In the genomic region with DNA sequence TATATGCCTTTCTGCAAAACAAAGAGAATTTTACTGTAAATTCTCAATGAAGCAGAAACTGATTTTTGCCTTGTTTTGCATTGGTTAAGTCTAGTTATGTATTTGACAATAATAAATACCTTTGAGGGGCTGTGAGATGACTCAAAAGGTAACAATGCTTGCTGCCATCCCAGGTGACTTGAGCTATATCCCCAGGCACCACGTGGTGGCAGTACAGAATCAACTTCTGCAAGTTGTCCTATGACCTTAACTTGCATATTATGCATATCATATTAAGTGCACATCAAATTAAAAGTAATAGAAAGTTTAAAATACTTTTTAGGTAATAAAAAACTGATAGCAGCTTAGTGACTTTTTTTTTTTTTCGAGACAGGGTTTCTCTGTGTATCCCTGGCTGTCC, we compare ENCODE assay signal across 11 mouse cellular contexts. TPM values are rescaled to one million over a fixed set of nuclear protein-coding genes. Genes with fewer than 3 reads are reported as not detected.
A peak's percentile ranks its signal among the peaks of the same experiment; 100 is the strongest.
DNase-seq lines count a peak whose midpoint lies in the region; ATAC-seq and TF ChIP-seq lines count a peak whose summit lies in the region.
"Had no signal": no experiment of that assay in that cellular context is flagged by ENCODE, and none has a peak within 500 bp of the region (broad histone marks: within the 10 kb centered on the region; RNA-seq: fewer than 3 reads in every experiment).

No protein-coding gene starts in this region.

- no peak overlapping the region for H3K9ac ChIP-seq in MEL (ENCODE audit: control insufficient read depth, low read depth, low read length, poor library complexity, severe bottlenecking)
- no peak overlapping the region for H3K9ac ChIP-seq in hindbrain, embryonic 11.5 days (ENCODE audit: low read depth, low read length)
- H3K9ac ChIP-seq: neural tube, embryonic 12.5 days had no signal

- DNase-seq in layer of hippocampus, adult 2 months (ENCODE audit: low spot score in 2 of 2): no peak
- no peak for DNase-seq in layer of hippocampus, adult 11-12 months (ENCODE audit: low spot score)
- DNase-seq in CD4-positive, CD25-positive, alpha-beta regulatory T cell, adult 2 months (ENCODE audit: low read depth, low spot score): peak; percentile 44
- DNase-seq in MEL (ENCODE audit: low read depth, low spot score): peak; percentile 41
- peak; percentile 20 for DNase-seq in kidney, postnatal 14 days
- DNase-seq in hindbrain, embryonic 11.5 days (ENCODE audit: low spot score): no peak

- no peak for TF ChIP-seq POLR2A in MEL (IDR thresholded peaks at IDR 0.05; ENCODE audit: control insufficient read depth in 1 of 2, insufficient read depth in 1 of 2, low read depth in 1 of 2, low read length in 2 of 2, poor library complexity in 1 of 2)

- no peaks in the 10 kb centered on the region for H3K9me3 ChIP-seq in MEL (replicated peaks; ENCODE audit: insufficient read depth, low read length)
- no peaks in the 10 kb centered on the region for H3K9me3 ChIP-seq in hindbrain, embryonic 11.5 days (ENCODE audit: control insufficient read depth, low read length)
- H3K9me3 ChIP-seq: neural tube, embryonic 12.5 days had no signal

- peak; percentile 70 for TF ChIP-seq CTCF in layer of hippocampus, adult 2 months (conservative IDR thresholded peaks at IDR 0.05)
- peak; percentile 25 to 67 (median 56); a peak in 5 of 6 replicates for TF ChIP-seq CTCF in MEL (IDR thresholded peaks at IDR 0.05 in 2 of 3, conservative IDR thresholded peaks at IDR 0.05 in 1 of 3; ENCODE audit: control insufficient read depth in 1 of 3, insufficient read depth in 1 of 3, low read depth in 2 of 3, low read length in 3 of 3, poor library complexity in 1 of 3, severe bottlenecking in 1 of 3)

- H3K79me2 ChIP-seq in MEL (ENCODE audit: control insufficient read depth, insufficient read depth, low read length, poor library complexity): no peaks in the 10 kb centered on the region

- H3K4me3 ChIP-seq in layer of hippocampus, adult 2 months: no peak overlapping the region
- no peak overlapping the region for H3K4me3 ChIP-seq in MEL (ENCODE audit: control insufficient read depth in 1 of 2, insufficient read depth in 1 of 2, low read depth in 2 of 2, low read length in 2 of 2)
- H3K4me3 ChIP-seq in hindbrain, embryonic 11.5 days (ENCODE audit: low read depth, low read length): no peak overlapping the region
- H3K4me3 ChIP-seq: neural tube, embryonic 12.5 days had no signal

- no peaks in the 10 kb centered on the region for H3K4me1 ChIP-seq in MEL (ENCODE audit: control insufficient read depth in 1 of 2, insufficient read depth in 2 of 2, low read length in 2 of 2)
- no peaks in the 10 kb centered on the region for H3K4me1 ChIP-seq in hindbrain, embryonic 11.5 days (replicated peaks; ENCODE audit: control insufficient read depth, insufficient read depth, low read length)
- H3K4me1 ChIP-seq: neural tube, embryonic 12.5 days had no signal

- no peak overlapping the region for H3K4me2 ChIP-seq in hindbrain, embryonic 11.5 days (replicated peaks; ENCODE audit: low read depth, low read length)
- H3K4me2 ChIP-seq: neural tube, embryonic 12.5 days had no signal

- no peak for TF ChIP-seq EP300 in MEL (IDR thresholded peaks at IDR 0.05; ENCODE audit: low read depth in 1 of 2, low read length in 2 of 2)

- ATAC-seq in activated CD4-positive, CD25-positive, alpha-beta regulatory T cell, adult 4 months: no peak
- ATAC-seq in monocyte, adult 5-6 weeks (replicated peaks; ENCODE audit: insufficient number of reproducible peaks, low FRiP score, low TSS enrichment, poor library complexity, severe bottlenecking): no peak
- no peak for ATAC-seq in hindbrain, embryonic 11.5 days (ENCODE audit: low FRiP score)

- no peak overlapping the region for H3K27ac ChIP-seq in layer of hippocampus, adult 2 months
- H3K27ac ChIP-seq in MEL (ENCODE audit: control insufficient read depth, low read depth, low read length): no peak overlapping the region
- no peak overlapping the region for H3K27ac ChIP-seq in hindbrain, embryonic 11.5 days (ENCODE audit: low read depth, low read length)
- H3K27ac ChIP-seq: neural tube, embryonic 12.5 days had no signal

- no peaks in the 10 kb centered on the region for H3K36me3 ChIP-seq in MEL (ENCODE audit: control insufficient read depth in 1 of 2, insufficient read depth in 2 of 2, low read length in 2 of 2)
- no peaks in the 10 kb centered on the region for H3K36me3 ChIP-seq in hindbrain, embryonic 11.5 days (ENCODE audit: control insufficient read depth, insufficient read depth, low read length)
- H3K36me3 ChIP-seq: neural tube, embryonic 12.5 days had no signal

- WGBS in hindbrain, embryonic 11.5 days: 35% methylated on average over 2 of the region's 2 CpGs

- no peaks in the 10 kb centered on the region for H3K27me3 ChIP-seq in MEL (ENCODE audit: control insufficient read depth in 1 of 2, insufficient read depth in 2 of 2, low read length in 2 of 2)
- H3K27me3 ChIP-seq in hindbrain, embryonic 11.5 days (ENCODE audit: control insufficient read depth, insufficient read depth, low read length): no peaks in the 10 kb centered on the region
- H3K27me3 ChIP-seq: neural tube, embryonic 12.5 days had no signal

- TF ChIP-seq RAD21 in MEL (IDR thresholded peaks at IDR 0.05; ENCODE audit: low read depth, low read length): peak; percentile 61

TF ChIP-seq in MEL, 35 proteins besides CTCF, POLR2A, EP300 and RAD21:
- TF ChIP-seq SMC3 (IDR thresholded peaks at IDR 0.05; ENCODE audit: low read depth, low read length) (peak; percentile 72), MAFK (IDR thresholded peaks at IDR 0.05; ENCODE audit: borderline replicate concordance, low read depth, low read length) (no peak), ZC3H11A (IDR thresholded peaks at IDR 0.05; ENCODE audit: low read depth, low read length) (peak; percentile 57)
TF ChIP-seq in MEL: peak in this region for 2.

RNA-seq across cellular contexts. Expression of a gene that starts 17.4 kb away (rescaled TPM):
- total RNA-seq in layer of hippocampus, adult 2 months (2021): 1 to 10 TPM; 1.8 to 2.0 TPM
- total RNA-seq in MEL (2012; rRNA removed): not detected in 2 replicates
- polyA plus RNA-seq in MEL (2012; ENCODE audit: insufficient read depth in 1 of 2, insufficient read length in 2 of 2, low read depth in 1 of 2, low replicate concordance in 2 of 2, missing spikeins in 1 of 2): not detected
- under 1 TPM in 1 of 2 experiments, not detected in 1; 0.28 TPM for polyA plus RNA-seq in activated CD4-positive, CD25-positive, alpha-beta regulatory T cell, adult 4 months (2017; shearing (Covaris generic))
- not detected in 3 replicates for total RNA-seq in monocyte, adult 5-6 weeks (2017)
- not detected in 2 replicates for polyA plus RNA-seq in hindbrain, embryonic 11.5 days (2014; fragmentation: Nextera tagmentation; extraction: Ambion mirVana)
- polyA plus RNA-seq: limb, embryonic 11.5 days; neural tube, embryonic 12.5 days; testis, adult 2 months had no signal

RNA-seq across cellular contexts. Expression of a gene that starts 57.9 kb away (rescaled TPM):
- total RNA-seq in layer of hippocampus, adult 2 months (2021): under 1 TPM; 0.47 to 0.51 TPM
- total RNA-seq in MEL (2012; rRNA removed): 13.0 and 13.3 TPM in 2 replicates
- polyA plus RNA-seq in MEL (2012; ENCODE audit: insufficient read depth in 1 of 2, insufficient read length in 2 of 2, low read depth in 1 of 2, low replicate concordance in 2 of 2, missing spikeins in 1 of 2): 1 to 10 TPM in 1 of 2 experiments, not detected in 1; 5.5 TPM
- polyA plus RNA-seq in activated CD4-positive, CD25-positive, alpha-beta regulatory T cell, adult 4 months (2017; shearing (Covaris generic)): 10 to 100 TPM; 33.0 to 34.7 TPM
- 13.8 to 29.7 TPM (median 18.2 TPM) in 3 replicates for total RNA-seq in monocyte, adult 5-6 weeks (2017)
- 1.0 TPM in 2 replicates for polyA plus RNA-seq in hindbrain, embryonic 11.5 days (2014; fragmentation: Nextera tagmentation; extraction: Ambion mirVana)

Comparison
In these comparisons a context has a peak if more than half of its experiments do, and no peak if none do; other contexts are left out.
1. DNase-seq: peak in CD4-positive, CD25-positive, alpha-beta regulatory T cell, adult 2 months (single experiment), MEL (single experiment) and kidney, postnatal 14 days (single experiment); none in layer of hippocampus, adult 2 months (0 of 2), layer of hippocampus, adult 11-12 months (single experiment) and hindbrain, embryonic 11.5 days (single experiment).